Mouse (Mus musculus) T-cell, adult 2 months (primary cell): ENCODE measurements around the gene Numbl.

Experiments used
- DNase-seq: peaks from one replicate; pipeline ENCODE4 v3.0.0; 2022; ENCODE audit warnings: low spot score

The Numbl gene

DNA sequence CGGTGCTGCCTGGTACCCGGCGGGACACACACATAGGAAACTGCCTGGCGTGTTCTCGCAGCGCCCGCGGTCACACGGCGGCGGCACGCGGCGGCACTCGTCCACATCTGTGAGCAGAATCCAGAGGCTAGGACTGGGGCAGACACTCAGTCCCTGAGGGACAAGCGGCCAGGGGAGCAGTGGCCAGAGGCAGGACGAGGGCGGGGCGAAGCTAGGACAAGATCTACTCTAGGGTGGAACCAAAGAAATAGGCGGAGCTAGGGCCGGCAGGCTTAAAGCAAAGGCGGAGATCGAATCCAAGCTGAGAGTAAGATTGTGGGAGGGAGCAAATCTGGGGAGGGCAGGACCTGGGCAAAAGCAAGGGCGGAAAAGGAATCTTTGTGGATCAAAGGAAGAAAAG, 67.5 kb downstream of the Numbl start:
- no peak for DNase-seq

DNA sequence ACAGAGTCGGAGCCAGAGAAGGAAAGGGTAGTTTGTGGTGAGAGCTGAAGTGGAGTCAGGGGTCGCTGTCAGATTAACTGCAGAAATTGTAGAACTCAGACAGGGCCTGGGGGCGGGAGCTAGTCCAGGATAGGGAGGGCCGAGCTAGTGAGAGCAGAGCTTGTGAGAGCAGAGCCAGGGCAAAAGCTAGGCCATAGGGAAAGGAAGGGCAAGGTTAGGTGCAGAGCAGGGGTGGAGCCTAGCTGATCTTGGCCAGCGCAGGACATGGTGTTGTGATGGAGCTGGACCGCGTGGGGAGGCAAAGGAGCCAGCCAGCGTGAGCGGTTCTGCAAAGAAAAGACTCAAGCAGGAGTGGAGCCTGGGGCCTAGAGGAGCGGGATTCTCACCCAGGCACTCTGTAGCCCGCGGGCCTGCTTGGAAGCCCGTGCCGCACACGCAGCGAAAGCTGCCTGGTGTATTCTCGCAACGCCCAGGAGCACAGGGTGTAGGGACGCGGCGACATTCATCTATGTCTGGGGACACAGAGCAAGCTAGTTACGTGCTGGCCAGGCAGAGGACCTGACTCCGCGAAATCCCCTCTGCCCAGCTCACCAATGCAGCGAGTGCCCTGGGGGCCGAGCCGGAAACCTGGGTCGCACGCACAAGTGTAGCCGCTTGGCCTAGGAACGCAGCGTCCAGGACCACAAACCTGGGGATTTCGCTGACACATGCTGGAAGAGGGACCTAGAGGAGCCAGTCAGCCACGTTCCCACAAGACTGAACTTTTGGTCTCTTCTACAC, 68.1 kb downstream of the Numbl start:
- DNase-seq, result no peak

GRCm38 (mm10) chr7:27327500-27327899, 69.3 kb downstream of the Numbl start:
- DNase-seq, result no peak

GRCm38 (mm10) chr7:27328161-27328560, 69.9 kb downstream of the Numbl start:
- no peak for DNase-seq

- no peak for DNase-seq
Measured at GRCm38 (mm10) chr7:27328648-27329047, 70.4 kb downstream of the Numbl start.

GRCm38 (mm10) chr7:27329326-27329947, 71.2 kb downstream of the Numbl start:
- DNase-seq, result peak; percentile 81

DNA sequence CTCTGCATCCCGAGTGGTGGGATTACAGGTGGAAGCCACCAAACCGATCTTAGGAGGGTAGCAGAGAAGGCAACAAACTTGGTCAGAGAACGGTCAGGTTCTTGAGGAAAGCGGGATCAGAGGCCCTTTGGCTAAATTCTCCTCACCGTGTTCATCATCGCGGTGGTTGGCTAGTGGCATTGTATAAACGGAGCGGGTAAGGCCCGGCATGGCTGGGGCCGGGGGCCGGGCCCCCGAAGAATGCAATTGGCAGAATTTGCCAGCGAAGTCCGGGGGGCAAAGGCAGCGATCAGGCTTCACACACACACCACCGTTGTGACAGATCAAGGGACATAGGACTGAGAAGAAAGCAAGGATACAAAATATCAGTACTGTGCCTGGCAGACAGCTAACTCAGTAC, 71.7 kb downstream of the Numbl start:
- no peak for DNase-seq

- DNase-seq, result peak; percentile 79
Measured at GRCm38 (mm10) chr7:27330709-27331540, 72.7 kb downstream of the Numbl start.

- DNase-seq, result no peak
Measured at GRCm38 (mm10) chr7:27331541-27331851, 73.3 kb downstream of the Numbl start.
